15 mouse cellular contexts compared by ENCODE assay signal in genomic region chr4:148854093-148854492, GRCm38 (mm10).
"Had no signal": no experiment of that assay in that cellular context is flagged by ENCODE, and none has a peak within 500 bp of the region (broad histone marks: within the 10 kb centered on the region; RNA-seq: fewer than 3 reads in every experiment).

No protein-coding gene starts in this region.

- DNase-seq: gastrocnemius, adult 2 months; gastrocnemius, postnatal 10 days; gastrocnemius, postnatal 36 days; heart, adult 11 months; heart, adult 2 months; heart, postnatal 10 days; heart, postnatal 36 days; kidney, adult 11 months; kidney, adult 2 months; kidney, adult 9 months; kidney, postnatal 14 days; kidney, postnatal 36 days; layer of hippocampus, adult 9-11 months; layer of hippocampus, postnatal 36 days; left cerebral cortex, postnatal 4 days had no signal
